Mouse (Mus musculus) lung, postnatal 0 days (tissue): Measurements from ENCODE around the gene Foxj1.

Experiments used
- CTCF ChIP-seq: IDR thresholded peaks from 2 replicates; pipeline ENCODE4 v1.5.1; 2016; ENCODE audit warnings: antibody characterized with exemption, mild to moderate bottlenecking
- EP300 ChIP-seq: IDR thresholded peaks from 2 replicates; pipeline ENCODE4 v1.6.1; 2016; ENCODE audit warnings: antibody characterized with exemption, mild to moderate bottlenecking, control low read depth

- TF ChIP-seq CTCF = no peak
- no peak for TF ChIP-seq EP300
Measured at GRCm38 (mm10) chr11:116379530-116379929, 44.3 kb upstream of the Foxj1 start.
